ENCODE assay signal across 10 mouse cellular contexts in genomic region chr10:44381948-44382347, GRCm38 (mm10).
DNase-seq lines count a peak whose midpoint lies in the region; ATAC-seq and TF ChIP-seq lines count a peak whose summit lies in the region.
"Had no signal": no experiment of that assay in that cellular context is flagged by ENCODE, and none has a peak within 500 bp of the region (broad histone marks: within the 10 kb centered on the region; RNA-seq: fewer than 3 reads in every experiment).

No protein-coding gene starts in this region.

- DNase-seq in hindbrain, embryonic 10.5 days (ENCODE audit: low spot score) = no peak
- DNase-seq in lung, embryonic 14.5 days = no peak
- no peak for DNase-seq in lung, postnatal 10 days
- DNase-seq in ZHBTc4 (ENCODE audit: low read depth, low spot score) = peak; percentile 44
- no peak for DNase-seq in limb, embryonic 14.5 days (ENCODE audit: low spot score)
- no peak for DNase-seq in thymus, postnatal 36 days

- no peak overlapping the region for H3K4me3 ChIP-seq in hindbrain, embryonic 13.5 days
- H3K4me3 ChIP-seq in hindbrain, embryonic 10.5 days = no peak overlapping the region
- no peak overlapping the region for H3K4me3 ChIP-seq in lung, embryonic 14.5 days (ENCODE audit: low read depth, low read length)
- no peak overlapping the region for H3K4me3 ChIP-seq in limb, embryonic 14.5 days (replicated peaks; ENCODE audit: low read length)
- H3K4me3 ChIP-seq: heart, adult 2 months; midbrain, embryonic 13.5 days had no signal

- TF ChIP-seq POLR2A in limb, embryonic 14.5 days (IDR thresholded peaks at IDR 0.05; ENCODE audit: borderline replicate concordance, extremely low read depth, insufficient read depth, insufficient read length) = no peak

- no peak overlapping the region for H3K4me2 ChIP-seq in hindbrain, embryonic 13.5 days
- H3K4me2 ChIP-seq in lung, embryonic 14.5 days = no peak overlapping the region
- H3K4me2 ChIP-seq in limb, embryonic 14.5 days (replicated peaks; ENCODE audit: low read depth, low read length, severe bottlenecking) = no peak overlapping the region
- H3K4me2 ChIP-seq: liver, embryonic 11.5 days; midbrain, embryonic 13.5 days had no signal

- H3K4me1 ChIP-seq in hindbrain, embryonic 13.5 days (replicated peaks) = peaks cover 16% of the 10 kb centered on the region
- peaks cover 16% of the 10 kb centered on the region; the same call in 1 of the 2 replicates for H3K4me1 ChIP-seq in hindbrain, embryonic 10.5 days (replicated peaks)
- H3K4me1 ChIP-seq in lung, embryonic 14.5 days (ENCODE audit: insufficient read depth) = peaks cover 15% of the 10 kb centered on the region
- H3K4me1 ChIP-seq in limb, embryonic 14.5 days (ENCODE audit: control insufficient read depth, insufficient read depth, low read length) = peaks cover 19% of the 10 kb centered on the region

- 0 out of 2 replicates have a peak, but pooled peaks have one; percentile 15 for ATAC-seq in hindbrain, embryonic 13.5 days (ENCODE audit: low FRiP score)
- ATAC-seq in lung, embryonic 14.5 days (ENCODE audit: insufficient read depth) = 0 out of 2 replicates have a peak, but pooled peaks have one; percentile 5
- no peak for ATAC-seq in limb, embryonic 14.5 days (ENCODE audit: low FRiP score, low read depth)

- H3K36me3 ChIP-seq in hindbrain, embryonic 13.5 days = no peaks in the 10 kb centered on the region
- H3K36me3 ChIP-seq in hindbrain, embryonic 10.5 days = no peaks in the 10 kb centered on the region
- no peaks in the 10 kb centered on the region for H3K36me3 ChIP-seq in lung, embryonic 14.5 days (ENCODE audit: insufficient read depth)
- H3K36me3 ChIP-seq in limb, embryonic 14.5 days (ENCODE audit: control insufficient read depth, insufficient read depth, low read length) = no peaks in the 10 kb centered on the region
- H3K36me3 ChIP-seq: midbrain, embryonic 13.5 days had no signal

- H3K9ac ChIP-seq in hindbrain, embryonic 13.5 days = no peak overlapping the region
- no peak overlapping the region for H3K9ac ChIP-seq in lung, embryonic 14.5 days
- H3K9ac ChIP-seq in limb, embryonic 14.5 days (ENCODE audit: low read depth, low read length, severe bottlenecking) = no peak overlapping the region
- H3K9ac ChIP-seq: midbrain, embryonic 13.5 days had no signal

- whole genome bisulfite sequencing in hindbrain, embryonic 13.5 days = 90% methylated on average over 12 of the region's 12 CpGs
- WGBS in hindbrain, embryonic 10.5 days = 91% methylated on average over 12 of the region's 12 CpGs
- WGBS in lung, embryonic 14.5 days = 83% methylated on average over 12 of the region's 12 CpGs
- WGBS in limb, embryonic 14.5 days = 86% methylated on average over 12 of the region's 12 CpGs

- no peaks in the 10 kb centered on the region for H3K9me3 ChIP-seq in hindbrain, embryonic 13.5 days
- H3K9me3 ChIP-seq in hindbrain, embryonic 10.5 days = no peaks in the 10 kb centered on the region
- H3K9me3 ChIP-seq in lung, embryonic 14.5 days (ENCODE audit: low read depth, low read length) = no peaks in the 10 kb centered on the region
- no peaks in the 10 kb centered on the region for H3K9me3 ChIP-seq in limb, embryonic 14.5 days (ENCODE audit: control insufficient read depth, low read length)
- H3K9me3 ChIP-seq: midbrain, embryonic 13.5 days had no signal

- no peak overlapping the region for H3K27ac ChIP-seq in hindbrain, embryonic 13.5 days
- H3K27ac ChIP-seq in hindbrain, embryonic 10.5 days = no peak overlapping the region
- no peak overlapping the region for H3K27ac ChIP-seq in lung, embryonic 14.5 days (ENCODE audit: low read depth)
- 0 out of 2 replicates have a peak overlapping the region, but pooled peaks have one; percentile 4 for H3K27ac ChIP-seq in limb, embryonic 14.5 days (replicated peaks; ENCODE audit: low read depth, low read length)
- H3K27ac ChIP-seq: heart, adult 2 months; midbrain, embryonic 13.5 days had no signal

- TF ChIP-seq CTCF in lung, embryonic 14.5 days (IDR thresholded peaks at IDR 0.05; ENCODE audit: low read depth) = no peak

- no peaks in the 10 kb centered on the region for H3K27me3 ChIP-seq in hindbrain, embryonic 13.5 days
- no peaks in the 10 kb centered on the region for H3K27me3 ChIP-seq in hindbrain, embryonic 10.5 days (ENCODE audit: insufficient read depth, poor library complexity, severe bottlenecking)
- H3K27me3 ChIP-seq in lung, embryonic 14.5 days (ENCODE audit: insufficient read depth, low read length) = no peaks in the 10 kb centered on the region
- H3K27me3 ChIP-seq in limb, embryonic 14.5 days (ENCODE audit: control insufficient read depth, insufficient read depth, low read length) = no peaks in the 10 kb centered on the region
- H3K27me3 ChIP-seq: midbrain, embryonic 13.5 days had no signal
